Mouse (Mus musculus) MEL-GATA-1-ER (cell line): ENCODE measurements around the gene Smg6.
"Not testable (repeated sequence)": the region's sequence is repeated elsewhere in the genome, so short reads cannot be mapped to it uniquely, and the experiment has no call there.

Experiments
- DNase-seq: peaks from one replicate; pipeline ENCODE4 v3.0.0-alpha.2; 2012; ENCODE audit warnings: low read depth; ENCODE audit errors: extremely low read depth

The Smg6 gene

DNA sequence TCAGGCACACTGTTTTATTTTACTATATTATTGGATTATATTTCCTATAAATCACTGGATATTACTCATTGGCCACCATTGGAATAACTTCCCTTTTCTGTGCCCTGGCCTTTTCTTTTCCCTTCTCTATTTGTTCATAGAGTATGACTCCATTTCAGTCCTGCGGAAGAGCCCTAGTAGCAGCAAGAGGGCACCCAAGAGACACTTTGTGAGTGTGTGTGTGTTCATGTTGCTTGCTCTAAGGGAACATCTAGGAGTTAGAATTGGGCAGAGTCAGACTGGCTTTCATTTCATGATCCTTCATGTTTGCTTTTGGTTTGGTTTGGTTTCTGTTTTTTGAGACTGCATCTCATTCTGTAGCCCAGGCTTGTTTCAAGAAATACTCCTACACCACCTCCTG is 68.5 kb downstream of the Smg6 start:
- no peak for DNase-seq

DNA sequence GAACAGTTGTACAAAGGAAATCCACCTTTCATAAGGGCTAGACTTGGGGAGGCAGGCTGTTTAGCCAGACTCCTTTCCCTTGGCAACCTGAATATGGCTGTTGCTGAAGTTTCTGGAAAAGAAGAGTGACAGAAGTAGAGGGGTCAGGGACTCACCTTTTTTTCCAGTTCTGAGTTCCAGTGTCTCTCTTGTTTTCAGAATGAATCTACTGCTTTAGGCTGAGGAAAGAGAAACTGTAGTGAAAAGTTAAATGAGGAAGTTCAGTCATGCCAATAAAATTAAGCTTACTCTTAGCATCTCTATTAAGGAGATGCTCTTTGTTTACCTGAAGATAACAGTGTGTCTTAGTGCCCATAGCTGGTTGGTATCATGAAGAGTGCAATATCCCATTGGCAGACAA is 69.2 kb downstream of the Smg6 start:
- DNase-seq = no peak

GRCm38 (mm10) chr11:74996482-74996881 is 70.9 kb downstream of the Smg6 start:
- DNase-seq = no peak

DNA sequence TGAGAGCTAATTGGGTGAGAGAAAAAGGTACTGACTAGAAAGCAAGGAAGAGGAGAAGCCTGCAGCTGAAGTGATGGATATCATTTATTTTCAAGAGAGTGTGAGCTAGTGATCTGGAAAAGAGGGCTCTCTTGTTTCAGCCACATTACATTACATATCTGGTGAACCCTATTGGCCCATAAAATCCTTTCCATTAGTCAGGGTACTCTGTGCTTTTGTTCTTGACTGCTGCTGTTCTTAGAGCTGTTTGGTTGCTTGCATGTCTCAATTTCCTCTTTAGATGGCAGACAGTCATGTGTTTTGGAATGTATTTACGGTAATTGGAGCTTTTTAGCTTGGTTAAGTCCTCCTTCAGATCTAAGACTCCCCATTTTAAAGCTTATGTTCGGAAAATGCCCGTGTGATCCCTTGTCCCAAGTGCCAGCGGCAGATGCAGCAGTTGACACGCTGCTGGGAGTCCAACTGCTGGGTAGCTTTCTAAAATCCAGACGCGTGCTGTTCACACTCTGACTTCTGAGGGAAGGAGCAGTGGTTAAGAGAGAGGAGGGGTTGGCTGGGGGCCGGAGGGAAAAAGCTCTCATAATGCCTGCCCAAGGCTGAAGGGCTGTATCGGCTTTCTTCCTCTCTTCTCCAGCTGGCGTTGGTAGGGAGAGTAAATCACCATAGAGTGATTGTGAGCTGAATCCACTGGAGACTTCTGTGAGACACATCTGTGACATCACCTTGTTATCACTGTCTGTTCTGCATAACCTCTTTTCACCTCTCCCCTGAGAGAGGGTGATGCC is 75.4 kb downstream of the Smg6 start:
- DNase-seq = no peak

DNA sequence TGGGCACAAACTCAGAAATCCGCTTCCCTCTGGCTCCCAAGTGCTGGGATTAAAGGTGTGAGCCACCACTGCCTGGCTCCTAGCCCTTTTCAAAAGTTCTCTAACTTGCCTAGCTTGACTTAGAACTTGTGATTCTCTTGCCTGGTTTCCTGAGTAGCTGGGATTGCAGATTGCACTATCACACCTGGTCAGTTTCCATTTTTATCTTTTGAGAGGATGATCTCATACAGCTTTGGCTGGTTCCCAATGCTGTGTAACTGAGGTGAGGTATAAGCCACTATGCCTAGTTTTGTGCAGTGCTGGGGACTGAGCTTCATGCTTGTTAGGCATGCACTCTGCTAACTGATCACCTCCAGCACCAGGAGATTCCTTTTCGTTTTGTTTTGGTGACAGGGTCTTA is 82.6 kb downstream of the Smg6 start:
- DNase-seq = no peak

DNA sequence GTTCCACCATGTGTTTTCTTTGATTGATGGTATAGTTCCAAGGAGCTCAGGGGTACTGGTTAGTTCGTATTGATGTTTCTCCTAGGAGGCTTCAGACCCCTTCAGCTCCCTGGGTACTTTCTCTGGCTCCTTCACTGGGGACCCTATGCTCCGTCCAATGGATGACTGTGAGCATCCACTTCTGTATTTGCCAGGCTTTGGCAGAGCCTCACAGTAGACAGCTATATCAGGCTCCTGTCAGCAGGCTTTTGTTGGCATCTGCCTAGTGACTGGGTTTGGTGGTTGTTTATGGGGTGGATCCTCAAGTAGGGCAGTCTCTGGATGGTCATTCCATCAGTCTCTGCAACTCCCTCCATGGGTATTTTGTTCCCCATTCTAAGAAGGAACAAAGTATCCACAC is 83.9 kb downstream of the Smg6 start:
- not testable (repeated sequence) for DNase-seq

DNA sequence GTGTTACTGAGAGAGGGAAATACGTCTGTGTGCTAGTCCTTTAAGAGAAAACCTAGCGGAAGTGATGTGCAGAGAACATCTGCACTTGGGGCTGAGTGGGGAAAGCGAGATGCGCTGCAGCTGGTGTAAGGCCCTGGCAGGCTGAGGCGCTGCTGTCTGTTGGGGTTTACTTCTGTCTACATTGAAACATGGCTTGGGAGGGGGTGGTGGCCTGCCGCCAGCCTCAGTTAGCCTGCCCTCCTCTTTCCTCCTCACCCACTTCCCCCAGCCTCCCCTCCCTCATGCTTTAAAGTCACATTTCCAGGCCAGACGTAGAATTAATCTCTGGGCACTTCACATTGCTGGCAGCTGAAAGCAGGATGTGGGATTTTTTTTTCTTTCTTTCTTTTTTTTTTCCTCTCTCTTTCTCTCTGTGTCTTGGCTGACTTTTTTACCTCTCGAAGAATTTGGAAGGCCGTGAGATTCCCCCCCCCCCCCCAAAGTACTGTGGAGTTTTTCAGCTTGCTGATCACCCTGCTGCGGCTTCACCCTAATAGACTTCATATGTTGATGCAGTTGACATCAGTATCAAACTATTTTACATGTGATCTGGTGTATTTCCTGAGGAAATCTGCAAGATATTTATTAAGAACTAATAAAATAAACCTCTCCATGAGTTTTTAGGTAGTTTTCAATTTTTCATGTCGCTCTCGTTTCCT is 87.5 kb downstream of the Smg6 start:
- no peak for DNase-seq

DNA sequence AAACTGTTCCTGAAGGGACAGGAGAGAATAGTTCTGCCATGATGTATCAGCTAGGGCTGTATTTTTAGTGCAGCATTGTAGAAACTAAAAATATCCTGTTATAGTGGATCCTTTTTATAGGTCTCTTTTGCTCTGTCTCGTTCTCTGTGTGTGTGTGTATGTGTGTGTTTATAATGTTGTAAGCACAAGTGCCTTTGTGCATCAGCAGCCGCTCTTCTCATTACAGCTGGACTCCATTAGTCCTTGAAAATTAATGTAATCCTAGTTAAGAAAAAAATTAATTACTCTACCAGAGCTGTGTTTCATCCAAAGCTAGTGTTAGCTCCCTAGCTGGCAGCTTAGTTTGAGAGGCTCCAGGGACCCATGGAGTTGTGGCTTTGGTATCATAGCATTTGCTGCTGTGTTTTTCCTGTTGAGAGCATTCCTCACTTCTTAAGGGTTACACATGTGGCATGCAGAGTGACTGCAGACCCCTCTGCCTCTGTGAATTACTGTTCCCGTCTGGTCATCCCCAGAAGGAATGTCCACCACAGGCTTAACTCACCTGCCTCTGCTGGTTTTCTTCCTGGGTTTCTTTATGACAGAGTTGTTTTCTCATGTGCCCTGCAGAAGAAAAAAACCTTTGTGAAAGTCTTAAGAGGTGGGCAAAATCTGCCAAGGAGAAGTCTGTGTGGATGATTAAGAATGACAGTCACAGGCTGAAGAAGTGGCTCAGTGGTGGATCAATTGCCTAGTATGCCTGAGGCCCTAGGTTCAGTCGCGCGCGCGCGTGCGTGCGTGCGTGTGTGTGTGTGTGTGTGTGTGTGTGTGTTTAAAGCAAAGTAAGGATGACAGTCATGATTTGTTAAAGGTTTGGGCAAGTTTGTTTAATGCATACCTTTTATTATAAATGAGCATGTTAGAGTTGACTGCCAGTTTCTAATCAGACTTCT is 88.4 kb downstream of the Smg6 start:
- DNase-seq = no peak

DNA sequence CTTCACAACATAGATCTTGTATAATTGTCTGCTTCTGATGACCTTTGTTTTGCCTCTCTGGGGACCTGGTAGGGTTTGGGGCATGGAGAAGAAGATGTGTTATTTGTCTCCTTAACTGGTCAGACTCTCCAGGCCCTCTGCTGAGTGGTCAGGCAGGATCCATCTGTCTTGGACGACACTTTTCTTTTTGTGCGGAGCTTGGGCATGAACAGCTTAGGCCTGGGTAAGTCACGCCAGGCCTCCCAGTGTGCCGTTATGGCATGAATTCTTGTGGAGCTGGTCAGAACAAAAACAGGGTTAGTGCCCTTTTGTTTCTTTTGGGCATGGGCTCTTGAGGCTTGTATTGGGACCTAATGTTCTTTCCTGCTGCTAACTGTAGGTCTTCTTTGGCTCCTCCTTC is 89.2 kb downstream of the Smg6 start:
- no peak for DNase-seq

- no peak for DNase-seq
These were observed 89.8 kb downstream of the Smg6 start for GRCm38 (mm10) chr11:75015453-75015871.

DNA sequence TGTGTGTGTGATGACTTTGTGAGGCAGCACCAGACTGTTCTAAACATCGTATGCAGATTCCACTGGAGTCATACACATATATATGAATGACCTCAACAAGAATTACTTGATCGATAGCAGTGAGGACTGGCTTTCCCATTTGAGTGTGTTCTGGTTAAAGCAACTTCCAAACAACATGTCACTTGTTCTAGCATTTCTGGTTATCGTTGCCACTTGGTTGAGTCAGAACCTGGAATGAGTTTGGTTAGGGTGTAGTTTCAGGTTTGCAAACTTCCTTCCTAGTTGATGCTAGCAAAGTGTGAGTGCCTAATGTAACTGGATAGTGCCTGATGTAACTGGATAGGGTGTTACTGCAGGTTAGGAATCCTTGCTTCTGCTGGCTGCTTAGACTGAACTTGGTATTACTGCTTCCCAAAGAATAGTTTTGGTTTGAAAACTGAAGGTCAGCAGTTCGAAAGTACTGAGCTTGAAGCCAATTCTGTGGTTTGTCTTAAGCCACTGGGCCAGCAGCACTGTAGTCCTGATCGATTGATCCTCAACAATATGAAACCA is 90.8 kb downstream of the Smg6 start:
- no peak for DNase-seq

- no peak for DNase-seq
These were observed 92.2 kb downstream of the Smg6 start for GRCm38 (mm10) chr11:75017831-75018230.

DNA sequence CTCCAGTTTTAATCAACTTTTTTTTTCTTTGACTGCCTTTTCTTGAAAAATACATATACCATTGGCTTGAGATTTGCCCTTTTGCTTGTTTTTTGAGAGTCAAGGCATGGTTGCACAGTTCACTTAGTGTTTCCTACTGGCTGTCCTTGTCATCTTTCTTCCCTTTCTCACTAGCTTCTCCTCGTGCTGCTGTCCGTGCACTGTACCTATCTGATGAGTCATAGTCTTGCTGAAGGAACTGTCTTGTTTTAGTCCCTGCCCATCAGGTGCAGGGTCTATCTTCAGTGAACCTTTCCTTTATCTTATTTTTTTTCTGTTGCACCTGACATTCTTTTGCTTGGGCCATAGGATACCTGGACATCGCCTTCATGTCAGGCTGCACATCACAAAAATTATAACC is 101.4 kb downstream of the Smg6 start:
- DNase-seq = peak; percentile 8

DNA sequence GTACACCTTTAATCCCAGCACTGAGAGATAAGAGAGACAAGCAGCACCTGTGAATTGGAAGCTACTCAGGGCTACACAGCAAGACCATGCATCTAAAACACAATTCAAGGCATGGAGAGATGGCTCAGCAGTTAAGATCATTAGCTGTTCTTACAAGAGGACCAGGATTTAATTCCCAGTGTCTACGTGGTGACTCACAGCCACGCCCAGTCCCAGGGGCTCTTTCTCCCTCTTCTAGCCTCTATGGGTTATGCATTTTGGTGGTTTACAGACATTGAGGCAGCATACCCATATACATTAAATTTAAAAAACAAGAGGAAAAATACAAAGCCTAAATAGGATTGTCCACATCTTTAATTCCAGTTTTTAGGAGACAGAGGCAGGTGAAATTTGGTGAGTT is 102.0 kb downstream of the Smg6 start:
- DNase-seq = no peak

- no peak for DNase-seq
These were observed 105.6 kb downstream of the Smg6 start for GRCm38 (mm10) chr11:75031251-75031650.

DNA sequence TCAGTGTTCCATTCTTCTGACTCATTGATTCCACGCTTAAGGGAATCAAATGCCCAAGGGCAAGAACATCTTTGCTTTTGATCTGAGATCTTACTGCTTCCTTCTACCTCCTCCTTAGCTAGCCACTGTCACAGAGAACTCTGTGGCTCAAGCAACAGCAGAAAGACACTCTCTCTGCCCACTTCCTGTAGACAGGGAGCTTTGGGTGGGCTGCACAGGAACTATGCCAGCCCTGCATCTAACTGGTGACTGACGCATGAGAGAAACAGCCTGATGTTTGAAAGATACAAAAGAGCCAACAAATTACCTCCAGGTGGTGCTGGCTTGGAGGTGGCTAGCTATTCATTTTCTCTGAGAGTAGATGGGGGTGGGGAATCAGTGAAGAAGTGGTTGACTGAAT is 107.3 kb downstream of the Smg6 start:
- DNase-seq = no peak

DNA sequence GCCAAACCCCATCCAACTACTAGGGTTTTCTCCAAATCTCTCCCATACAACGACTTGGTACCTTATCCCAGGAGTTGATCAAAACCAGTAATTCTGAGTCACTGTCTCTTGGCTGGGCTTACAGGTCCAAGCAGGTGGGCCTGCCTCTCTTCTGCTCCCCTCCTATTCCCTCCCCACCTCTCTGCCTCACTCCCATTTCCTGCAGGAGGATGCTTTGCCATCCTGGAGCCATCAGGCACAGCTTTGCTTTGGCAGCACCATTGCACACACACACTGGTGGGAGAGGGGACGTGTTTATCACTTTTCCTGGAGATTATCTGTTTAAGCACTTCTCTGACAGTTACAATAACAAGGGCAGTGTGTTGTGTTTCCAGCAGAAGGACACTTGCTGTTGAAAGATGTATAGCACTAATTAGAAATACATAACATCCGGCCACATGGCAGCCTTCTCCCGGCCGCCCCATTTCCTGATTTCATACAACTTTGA is 108.0 kb downstream of the Smg6 start:
- DNase-seq = no peak

DNA sequence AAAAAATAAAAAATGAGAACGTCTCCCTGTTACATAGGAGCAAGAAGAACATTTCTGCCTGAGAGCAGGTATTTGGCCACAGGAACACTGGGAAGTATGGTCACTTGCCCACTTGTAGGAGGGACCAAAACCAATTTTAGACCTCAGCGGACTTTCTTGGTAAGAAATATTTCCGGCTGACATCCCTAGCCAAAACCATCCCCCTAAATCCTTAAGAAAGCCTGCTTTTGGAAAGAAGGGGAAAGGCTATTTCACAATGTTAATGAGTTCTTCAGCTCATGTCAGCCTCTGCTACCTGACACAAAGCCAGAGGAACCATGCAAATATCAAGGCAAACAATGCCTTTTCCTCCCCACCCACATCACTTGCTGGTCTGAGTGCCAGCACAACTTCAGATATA is 108.5 kb downstream of the Smg6 start:
- DNase-seq = no peak

- no peak for DNase-seq
These were observed 118.7 kb downstream of the Smg6 start for GRCm38 (mm10) chr11:75044333-75044732.

- no peak for DNase-seq
These were observed 120.2 kb downstream of the Smg6 start for GRCm38 (mm10) chr11:75045822-75046221.

GRCm38 (mm10) chr11:75046638-75047037 is 121.0 kb downstream of the Smg6 start:
- no peak for DNase-seq
